Mouse (Mus musculus) cerebellum, postnatal 4 days (tissue): ENCODE measurements around the gene Adsl.

Source experiments
- DNase-seq, 2 experiments: peaks; one replicate each; pipeline ENCODE4 v3.0.0; 2022; ENCODE audit warnings: low spot score in 2 of 2, mixed read lengths in 1 of 2

The Adsl gene

GRCm38 (mm10) chr15:80941468-80942040 lies 6.7 kb upstream of the Adsl start:
- DNase-seq: no peak

- DNase-seq: no peak
Observed at GRCm38 (mm10) chr15:80945851-80946250, 2.4 kb upstream of the Adsl start.

- no peak for DNase-seq
Observed at GRCm38 (mm10) chr15:80949431-80949830, 1.1 kb downstream of the Adsl start.

- DNase-seq: no peak
Observed at GRCm38 (mm10) chr15:80950055-80950454, 1.8 kb downstream of the Adsl start.

GRCm38 (mm10) chr15:80953971-80954370 lies 5.7 kb downstream of the Adsl start:
- DNase-seq: no peak

- no peak for DNase-seq
Observed at GRCm38 (mm10) chr15:80954861-80955260, 6.6 kb downstream of the Adsl start.

GRCm38 (mm10) chr15:80955836-80956438 lies 7.6 kb downstream of the Adsl start:
- DNase-seq: no peak

GRCm38 (mm10) chr15:80969371-80969770 lies 21.1 kb downstream of the Adsl start:
- no peak for DNase-seq

- DNase-seq: no peak
Observed at GRCm38 (mm10) chr15:80974311-80974710, 26.0 kb downstream of the Adsl start.

GRCm38 (mm10) chr15:80975666-80976065 lies 27.4 kb downstream of the Adsl start:
- DNase-seq: no peak

- peak; percentile 70 to 87 for DNase-seq
Observed at GRCm38 (mm10) chr15:80977620-80978334, 29.5 kb downstream of the Adsl start, which contains the start of gene Sgsm3. Sgsm3 (plus strand) TSS chr15:80977765.

GRCm38 (mm10) chr15:80979611-80980010 lies 31.3 kb downstream of the Adsl start:
- DNase-seq: no peak

- no peak for DNase-seq
Observed at GRCm38 (mm10) chr15:80981176-80981575, 32.9 kb downstream of the Adsl start.

- DNase-seq: no peak
Observed at GRCm38 (mm10) chr15:80983264-80983663, 35.0 kb downstream of the Adsl start.

GRCm38 (mm10) chr15:80988331-80988730 lies 40.0 kb downstream of the Adsl start:
- no peak for DNase-seq

GRCm38 (mm10) chr15:80989712-80990111 lies 41.4 kb downstream of the Adsl start:
- DNase-seq: no peak

- DNase-seq: no peak
Observed at GRCm38 (mm10) chr15:80994959-80995358, 46.7 kb downstream of the Adsl start.

GRCm38 (mm10) chr15:80996090-80996835 lies 48.0 kb downstream of the Adsl start:
- DNase-seq: no peak

- DNase-seq: no peak
Observed at GRCm38 (mm10) chr15:80997077-80997476, 48.8 kb downstream of the Adsl start.

- DNase-seq: no peak
Observed at GRCm38 (mm10) chr15:81000419-81001138, 52.3 kb downstream of the Adsl start.

GRCm38 (mm10) chr15:81006127-81006735 lies 57.9 kb downstream of the Adsl start:
- no peak for DNase-seq
